Mouse (Mus musculus) embryo, embryonic 11 days (tissue): ENCODE results near the gene Phf19.

ENCODE experiments used
- DNase-seq: peaks from one replicate; pipeline ENCODE4 v3.0.0-alpha.2; 2015

The Phf19 gene

DNA sequence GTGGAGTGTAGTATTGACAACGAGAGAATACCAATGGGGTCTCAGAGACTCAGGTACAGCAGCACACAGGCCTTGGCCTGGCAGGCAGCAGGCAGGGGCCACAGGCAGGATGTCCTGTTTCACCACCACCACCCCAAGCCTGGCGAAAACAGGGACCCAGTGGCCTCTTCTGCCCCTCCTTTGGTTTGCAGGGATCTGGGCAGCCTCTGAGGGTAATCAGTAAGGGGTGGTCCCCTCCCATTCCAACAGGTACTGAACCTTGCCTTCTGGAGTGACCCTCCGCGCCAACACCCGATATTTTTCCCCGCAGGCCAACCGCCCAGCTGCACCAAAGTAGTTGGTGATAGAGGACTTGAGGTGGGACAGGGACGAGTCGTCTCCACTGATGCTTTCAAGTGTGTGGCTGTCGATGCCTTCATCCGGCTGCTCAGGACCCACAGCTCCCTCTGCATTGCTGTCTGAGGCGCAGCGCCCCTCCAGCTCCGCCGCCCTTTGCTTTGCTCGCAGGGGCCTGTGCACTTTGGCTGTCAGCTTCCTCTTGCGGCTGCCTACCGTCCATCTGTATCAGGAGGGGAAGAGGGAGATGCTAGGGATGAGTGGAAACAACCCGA, 18.2 kb downstream of the Phf19 start:
- no peak for DNase-seq

DNA sequence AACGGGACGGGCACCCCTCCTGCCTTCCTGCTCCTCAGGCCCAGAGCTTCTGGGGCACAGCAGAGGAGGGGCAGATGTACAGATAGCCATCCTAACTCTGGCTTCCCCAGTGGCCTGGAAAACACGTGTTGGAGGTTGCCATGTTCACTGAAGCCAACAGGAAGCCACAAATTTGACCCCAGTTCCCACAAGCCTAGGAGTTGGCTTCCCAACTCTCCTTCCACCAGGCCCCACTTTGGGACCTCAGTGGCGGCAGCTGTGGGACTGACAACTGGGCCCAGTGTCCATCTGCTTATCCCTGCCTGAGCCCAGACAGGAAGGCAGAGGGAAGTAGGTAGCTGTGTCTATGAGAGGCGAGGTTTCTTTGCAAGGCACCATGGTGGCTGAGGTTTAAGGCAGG, 19.9 kb downstream of the Phf19 start:
- DNase-seq: no peak

- no peak for DNase-seq
These were observed 29.6 kb downstream of the Phf19 start for GRCm38 (mm10) chr2:34884186-34884585.

- no peak for DNase-seq
These were observed 30.6 kb downstream of the Phf19 start for GRCm38 (mm10) chr2:34883190-34883589.

- DNase-seq: no peak
These were observed 31.1 kb downstream of the Phf19 start for GRCm38 (mm10) chr2:34882757-34883156.

- DNase-seq: no peak
These were observed 33.8 kb downstream of the Phf19 start for GRCm38 (mm10) chr2:34880054-34880453.

DNA sequence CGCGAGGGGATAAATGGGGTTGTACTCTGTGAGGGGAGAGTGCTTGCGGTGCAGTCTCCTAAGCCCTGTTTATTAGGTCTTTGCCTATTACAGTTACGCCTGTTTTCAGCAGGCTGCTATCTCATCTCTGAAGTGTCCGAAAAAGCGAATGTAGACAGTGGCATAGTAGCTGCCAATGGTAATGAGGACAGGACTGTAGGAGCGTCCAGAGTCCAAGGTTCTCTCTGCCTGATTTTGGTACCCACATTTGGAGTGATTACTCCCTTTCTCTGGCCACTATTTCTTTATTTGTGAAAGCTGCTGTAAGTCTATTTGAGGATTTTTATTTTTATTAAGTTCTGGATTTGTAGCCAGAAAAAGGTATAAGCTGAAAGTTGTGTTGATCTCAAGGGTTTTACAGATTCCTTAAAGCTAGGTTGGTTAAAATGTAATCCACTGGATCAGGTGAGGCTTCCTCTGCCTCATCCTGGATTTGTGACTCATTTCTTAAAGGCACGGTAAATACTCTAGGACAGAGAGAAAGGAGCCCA, 38.9 kb downstream of the Phf19 start, which contains the start of gene Psmd5:
Gene Psmd5, minus strand, starts transcription at position 153 of the 530 bp plus-strand sequence.
- DNase-seq: no peak

DNA sequence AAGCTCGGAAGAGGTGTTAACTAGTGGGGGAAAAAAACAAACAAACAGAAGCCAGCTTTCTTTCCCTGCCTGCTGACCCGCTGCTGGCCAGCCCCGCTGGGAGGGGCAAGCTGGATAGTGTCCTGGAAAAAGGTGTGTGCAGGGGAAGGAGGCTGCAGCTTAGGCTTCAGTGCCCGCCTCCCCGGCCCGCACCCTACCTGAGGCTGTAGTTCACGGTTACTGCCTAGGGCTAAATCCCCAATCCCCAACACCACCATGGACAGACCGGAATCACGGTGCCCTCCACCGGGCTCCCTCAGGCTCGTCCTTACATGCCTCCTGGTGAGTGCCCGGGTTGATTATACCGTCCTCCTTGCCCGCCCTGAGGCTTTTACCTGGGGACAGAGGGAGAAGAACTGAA, 39.6 kb downstream of the Phf19 start, which contains the start of gene Cutal:
Gene Cutal, plus strand, starts transcription at position 126 of the 400 bp plus-strand sequence.
- peak; percentile 18 for DNase-seq

DNA sequence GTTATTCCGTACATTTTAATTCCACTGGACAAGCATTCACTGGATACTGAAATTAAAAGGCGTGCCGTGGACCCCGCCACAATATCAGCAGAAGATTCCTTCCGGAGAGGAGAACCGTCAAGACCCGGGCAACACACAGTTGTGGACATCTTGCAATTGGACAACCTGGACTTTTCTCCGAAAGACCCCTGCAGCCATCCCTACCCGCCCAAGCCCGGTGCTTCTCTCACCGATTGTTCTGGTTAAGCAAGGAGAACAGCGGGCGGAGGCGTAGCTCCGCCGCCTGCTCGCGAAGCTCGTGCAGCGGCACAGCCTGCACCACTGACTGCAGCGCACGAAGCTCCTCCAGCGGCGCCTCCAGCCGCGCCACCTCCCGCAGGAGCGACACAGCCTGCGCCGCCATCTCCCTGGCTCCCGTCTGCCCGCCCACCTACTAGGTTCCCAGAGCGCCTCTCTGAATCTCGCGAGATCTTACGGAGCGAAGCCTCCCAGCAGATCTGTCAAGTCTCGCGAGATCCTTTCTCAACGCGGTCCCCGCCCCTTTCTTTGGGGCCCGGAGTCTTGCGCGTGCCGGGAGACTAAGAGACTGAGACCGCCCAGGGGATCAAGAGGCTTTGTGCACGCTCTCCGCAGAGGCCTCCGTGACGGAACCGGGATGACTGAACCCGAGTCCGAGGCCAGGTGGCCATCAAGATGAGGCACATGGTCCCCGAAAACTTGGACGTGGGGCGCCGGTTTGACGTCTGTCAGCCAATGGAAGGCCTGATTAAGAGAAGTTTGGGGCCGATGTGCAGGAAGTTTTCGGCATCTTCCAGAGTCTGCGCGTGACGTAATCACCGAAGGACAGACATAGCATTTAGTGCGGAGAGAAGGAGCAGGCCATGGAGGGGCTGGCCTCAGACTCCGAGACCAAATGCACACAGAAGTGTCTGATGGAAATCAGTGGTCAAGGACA, 43.0 kb downstream of the Phf19 start:
- DNase-seq: peak; percentile 100

- peak; percentile 19 for DNase-seq
These were observed 44.1 kb downstream of the Phf19 start for GRCm38 (mm10) chr2:34869680-34870079.

DNA sequence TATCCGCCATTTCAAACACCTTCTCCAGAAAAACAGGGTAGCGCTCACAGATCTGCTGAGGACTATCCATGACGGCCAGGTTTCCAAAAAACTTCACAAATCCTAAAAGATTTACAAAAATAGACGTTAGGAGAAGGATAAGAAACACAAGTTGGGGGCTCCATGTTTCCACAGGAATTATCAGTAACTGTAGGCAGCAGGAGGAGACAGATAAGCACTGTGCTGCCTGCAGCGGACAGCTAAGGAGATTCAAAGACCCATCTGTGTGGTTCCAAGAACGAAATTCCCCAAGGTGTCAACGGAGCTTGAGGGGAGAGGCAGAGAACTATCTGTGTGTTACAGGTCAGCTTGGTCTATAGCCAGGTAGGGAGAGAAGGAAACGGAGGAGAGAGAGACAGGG, 56.1 kb downstream of the Phf19 start:
- DNase-seq: no peak

DNA sequence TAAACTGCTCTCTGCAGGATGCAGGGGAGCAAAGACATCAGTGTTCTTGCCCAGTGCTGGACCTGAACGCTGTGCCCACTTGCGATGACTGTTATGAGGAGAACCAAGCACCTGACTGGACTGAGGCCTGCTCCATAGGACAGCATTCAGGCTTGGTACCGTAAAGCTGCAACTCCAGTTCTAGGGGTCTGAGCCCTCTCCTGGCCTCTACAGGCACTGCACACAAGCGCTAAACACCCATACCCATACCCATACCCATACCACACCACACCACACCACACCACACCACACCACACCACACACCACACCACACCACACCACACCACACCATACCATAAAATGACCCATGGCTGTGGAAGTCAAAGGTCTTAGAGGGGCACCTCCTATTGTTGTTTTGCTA, 58.6 kb downstream of the Phf19 start:
- DNase-seq: no peak

DNA sequence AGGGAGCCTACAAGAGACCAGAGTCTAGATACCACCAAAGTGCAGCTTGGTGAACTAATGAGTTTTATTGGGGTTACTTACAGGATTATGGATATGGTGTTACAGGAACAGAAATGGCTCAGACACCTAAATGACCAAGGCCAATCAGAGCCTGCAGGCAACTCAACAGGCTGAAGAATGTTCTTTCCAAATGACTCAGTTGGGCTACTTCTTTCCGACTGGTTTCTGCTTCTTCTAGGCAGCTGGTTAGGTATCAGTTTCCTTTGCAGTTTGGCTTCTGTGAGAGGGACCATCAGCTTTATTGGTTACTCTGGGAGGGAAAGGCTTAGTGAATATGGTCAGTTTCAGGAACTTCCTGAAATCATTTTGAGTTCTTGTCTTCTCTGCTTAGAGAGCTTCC, 66.1 kb downstream of the Phf19 start:
- no peak for DNase-seq
